Mouse (Mus musculus) ES-E14 (cell line): ENCODE results near the gene Ftcd.

ENCODE experiments used
- HCFC1 ChIP-seq: IDR thresholded peaks from 2 replicates; pipeline ENCODE4 v1.6.1; 2012; ENCODE audit warnings: low read length, inconsistent platforms, borderline replicate concordance; ENCODE audit not compliant: insufficient read depth
- ZC3H11A ChIP-seq: IDR thresholded peaks from 2 replicates; pipeline ENCODE4 v1.6.1; 2012; ENCODE audit warnings: low read depth, mild to moderate bottlenecking, inconsistent platforms, low read length, borderline replicate concordance

DNA sequence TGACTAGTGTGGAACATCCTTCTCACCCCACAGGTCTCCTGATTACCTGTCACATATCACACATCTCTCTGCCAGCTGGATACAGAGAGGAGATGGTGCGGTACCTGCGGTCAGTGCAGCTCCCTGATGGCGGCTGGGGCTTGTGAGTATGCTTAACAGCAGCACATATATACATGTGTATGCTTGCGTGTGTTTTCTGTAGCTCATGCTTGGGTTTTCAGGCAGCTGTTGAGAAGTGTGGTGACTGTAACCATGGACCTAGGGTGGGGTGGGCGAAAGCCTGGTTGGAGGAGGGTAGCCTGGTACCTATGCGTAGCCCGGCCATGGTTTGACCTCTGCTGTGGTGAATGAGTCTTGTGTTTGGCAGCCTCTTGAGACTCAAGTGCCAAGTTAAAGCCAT is 39.9 kb upstream of the Ftcd start:
- TF ChIP-seq HCFC1 (no peak), ZC3H11A (no peak)
